ENCODE assay signal across 8 mouse cellular contexts in genomic region chr7:19094471-19094825, GRCm38 (mm10). TPM values are rescaled to one million over a fixed set of nuclear protein-coding genes. Genes with fewer than 3 reads are reported as not detected.
DNase-seq lines count a peak whose midpoint lies in the region; ATAC-seq and TF ChIP-seq lines count a peak whose summit lies in the region.

Gene Six5, plus strand, starts transcription at chr7:19094594.

- no peaks in the 10 kb centered on the region for H3K9me3 ChIP-seq in hindbrain, embryonic 16.5 days (ENCODE audit: control insufficient read depth, low read length)

- peak; percentile 69 for DNase-seq in gastrocnemius, postnatal 14 days
- no peak for DNase-seq in gastrocnemius, postnatal 36 days
- DNase-seq in CD4-positive helper T cell, adult 2 months (ENCODE audit: low read depth, low spot score), result peak; percentile 75
- no peak for DNase-seq in lung, adult 2 months
- peak; percentile 31 to 61 for DNase-seq in spleen, postnatal 10 days (ENCODE audit: low spot score in 2 of 2)
- DNase-seq in layer of hippocampus, postnatal 36 days, result no peak

- TF ChIP-seq POLR2A in lung, adult 2 months (IDR thresholded peaks at IDR 0.05; ENCODE audit: borderline replicate concordance, extremely low read depth, low read depth, low read length), result no peak

- H3K27ac ChIP-seq in brown adipose tissue, adult 24 weeks (replicated peaks; ENCODE audit: low read depth, low read length), result peak within 1 kb of the TSS; percentile 91
- H3K27ac ChIP-seq in hindbrain, embryonic 16.5 days (ENCODE audit: low read depth, low read length), result peak within 1 kb of the TSS; percentile 88

- WGBS in hindbrain, embryonic 16.5 days, result 4% methylated on average over 17 of the region's 36 CpGs
- under 1% methylated on average over 27 of the region's 36 CpGs for WGBS in lung, adult 2 months

- ATAC-seq in hindbrain, embryonic 16.5 days, result no peak

- peak within 1 kb of the TSS; percentile 99 for H3K4me2 ChIP-seq in hindbrain, embryonic 16.5 days (ENCODE audit: low read length)

- peaks cover 5% of the 10 kb centered on the region; the same call in 1 of the 2 replicates for H3K4me1 ChIP-seq in brown adipose tissue, adult 24 weeks (ENCODE audit: control insufficient read depth, insufficient read depth, insufficient read length, low read length)
- H3K4me1 ChIP-seq in hindbrain, embryonic 16.5 days (ENCODE audit: control insufficient read depth, insufficient read depth, low read depth, low read length), result peaks cover 34% of the 10 kb centered on the region
- peaks cover 4% of the 10 kb centered on the region; the same call in 1 of the 2 replicates for H3K4me1 ChIP-seq in lung, adult 2 months (ENCODE audit: control insufficient read depth, insufficient read depth, low read length)

- 0 out of 2 replicates have a peak, but pooled peaks cover 6% of the 10 kb centered on the region for H3K36me3 ChIP-seq in hindbrain, embryonic 16.5 days (ENCODE audit: control insufficient read depth, insufficient read depth, low read length)

- peak within 1 kb of the TSS; percentile 76 for H3K9ac ChIP-seq in hindbrain, embryonic 16.5 days (ENCODE audit: low read depth, low read length)

- TF ChIP-seq CTCF in lung, adult 2 months (IDR thresholded peaks at IDR 0.05; ENCODE audit: insufficient read depth, low read length), result no peak

- intact Hi-C loops in gastrocnemius, postnatal 14 days (cut with DNase I; ENCODE audit: low total_unique reads), result no loop called here
- intact Hi-C loops in gastrocnemius, postnatal 36 days (cut with DNase I), result loop anchor here (2.0 kb wide), 1 partner anchor 24 kb away; the partner anchor contains the start of genes Fbxo46 and Gm4969

- H3K4me3 ChIP-seq in brown adipose tissue, adult 24 weeks (ENCODE audit: insufficient read depth, low read depth, low read length), result peak within 1 kb of the TSS; percentile 83
- peak within 1 kb of the TSS; percentile 58 for H3K4me3 ChIP-seq in hindbrain, embryonic 16.5 days (ENCODE audit: low read length)
- peak within 1 kb of the TSS; percentile 82 for H3K4me3 ChIP-seq in lung, adult 2 months (replicated peaks; ENCODE audit: extremely low read depth, low read depth, low read length)

- peaks cover 20% of the 10 kb centered on the region for H3K27me3 ChIP-seq in hindbrain, embryonic 16.5 days (replicated peaks; ENCODE audit: control insufficient read depth, insufficient read depth, low read length)

RNA-seq across cellular contexts. Expression of gene Six5, which starts in this region (rescaled TPM):
- 1 to 10 TPM; 3.1 to 3.8 TPM for total RNA-seq in gastrocnemius, postnatal 14 days (2021)
- total RNA-seq in gastrocnemius, postnatal 36 days (2021), result 1 to 10 TPM; 1.2 to 1.5 TPM
- polyA plus RNA-seq in brown adipose tissue, adult 24 weeks (2012; ENCODE audit: insufficient read depth, insufficient read length, missing spikeins), result 6.2 and 7.1 TPM in 2 replicates
- polyA plus RNA-seq in hindbrain, embryonic 16.5 days (2015; fragmentation: Nextera tagmentation; extraction: Ambion mirVana), result 1.9 and 2.9 TPM in 2 replicates
- 39.6 and 47.2 TPM in 2 replicates for polyA plus RNA-seq in lung, adult 2 months (2012; rRNA removed)
- 1 to 10 TPM; 2.5 to 2.8 TPM for total RNA-seq in layer of hippocampus, postnatal 36 days (2021)

Comparison
In these comparisons a context has a peak if more than half of its experiments do, and no peak if none do; other contexts are left out.
1. DNase-seq: peak in gastrocnemius, postnatal 14 days (single experiment), CD4-positive helper T cell, adult 2 months (single experiment) and spleen, postnatal 10 days (2 of 2); none in gastrocnemius, postnatal 36 days (0 of 2), lung, adult 2 months (single experiment) and layer of hippocampus, postnatal 36 days (0 of 2).
2. Peak in every context shown above with its lines, with median percentiles within 50 percentile points of each other: H3K4me3 ChIP-seq.